Mouse (Mus musculus) intestine, postnatal 0 days (tissue): ENCODE data around the gene Adck2. TPM values are rescaled to one million over a fixed set of nuclear protein-coding genes. Genes with fewer than 3 reads are reported as not detected.

Experiments
- ATAC-seq: fragments of 200-750 bp; cut with Nextera tagmentation; 2 replicates; pipeline ENCODE4 v1.8.0; 2017; ENCODE audit warnings: mild to moderate bottlenecking, moderate TSS enrichment, moderate library complexity
- H3K27ac ChIP-seq: fragments of 300-500 bp; sonication (generic); 2 replicates; pipeline ENCODE4 v1.5.1; 2014; ENCODE audit warnings: mild to moderate bottlenecking, low read depth, low read length, moderate library complexity
- H3K27me3 ChIP-seq: fragments of 300-500 bp; sonication (generic); replicated peaks from 2 replicates; pipeline ENCODE4 v1.6.1; 2014; ENCODE audit warnings: low read length, mixed read lengths; ENCODE audit not compliant: control insufficient read depth, insufficient read depth
- H3K36me3 ChIP-seq: fragments of 300-500 bp; sonication (generic); 2 replicates; pipeline ENCODE4 v1.6.1; 2014; ENCODE audit warnings: mild to moderate bottlenecking, moderate library complexity; ENCODE audit not compliant: control insufficient read depth, insufficient read depth
- H3K4me1 ChIP-seq: fragments of 300-500 bp; sonication (generic); replicated peaks from 2 replicates; pipeline ENCODE4 v1.6.1; 2014; ENCODE audit warnings: antibody characterized with exemption, low read length, mixed read lengths; ENCODE audit not compliant: control insufficient read depth, insufficient read depth
- H3K4me2 ChIP-seq: fragments of 300-500 bp; sonication (generic); replicated peaks from 2 replicates; pipeline ENCODE4 v1.6.1; 2014; ENCODE audit warnings: low read depth, mild to moderate bottlenecking, moderate library complexity
- H3K4me3 ChIP-seq: fragments of 300-500 bp; sonication (generic); 2 replicates; pipeline ENCODE4 v1.5.1; 2014; ENCODE audit warnings: low read depth, low read length
- H3K9ac ChIP-seq: fragments of 300-500 bp; sonication (generic); 2 replicates; pipeline ENCODE4 v1.6.1; 2014; ENCODE audit warnings: mild to moderate bottlenecking, low read depth, low read length
- H3K9me3 ChIP-seq: fragments of 300-500 bp; sonication (generic); 2 replicates; pipeline ENCODE4 v1.6.1; 2016; ENCODE audit warnings: mixed run types; ENCODE audit not compliant: control insufficient read depth
- CTCF ChIP-seq: sonication (generic); IDR thresholded peaks from 2 replicates; pipeline ENCODE4 v1.5.1; 2016; ENCODE audit warnings: low read depth, mild to moderate bottlenecking, control low read depth, antibody characterized with exemption, moderate library complexity
- WGBS: fragments of 180-500 bp; shearing (Covaris S2); extraction: QIAGEN DNeasy Blood & Tissue Kit; methylation state at CpG from one replicate; pipeline ENCODE4 v1.1.7; 2014; 5-methylcytosine and 5-hydroxymethylcytosine counted together
- polyA plus RNA-seq: library from polyadenylated mRNA; unstranded; fragments of >200 nt; fragmentation: Nextera tagmentation; extraction: Ambion mirVana; gene quantifications from 2 replicates; pipeline ENCODE4 v1.2.1, GENCODE M21; 2015

The Adck2 gene
- polyA plus RNA-seq = 18.0 and 19.4 TPM in 2 replicates

- WGBS = under 1% methylated on average over 49 of the region's 49 CpGs
These were observed at the start of gene Adck2 for GRCm38 (mm10) chr6:39573791-39574554. Adck2 (plus strand) TSS chr6:39573873.

GRCm38 (mm10) chr6:39526797-39527196 is 46.9 kb upstream of the Adck2 start:
- H3K27me3 ChIP-seq = no peaks in the 10 kb centered on the region
- H3K9ac ChIP-seq = no peak overlapping the region
- no peak for ATAC-seq
- H3K36me3 ChIP-seq = no peaks in the 10 kb centered on the region
- H3K27ac ChIP-seq = no peak overlapping the region
- no peaks in the 10 kb centered on the region for H3K9me3 ChIP-seq
- TF ChIP-seq CTCF = no peak
- 79% methylated on average over 10 of the region's 10 CpGs for WGBS
- H3K4me3 ChIP-seq = no peak overlapping the region
- no peaks in the 10 kb centered on the region for H3K4me1 ChIP-seq
- H3K4me2 ChIP-seq = no peak overlapping the region

More at GRCm38 (mm10) chr6:39573791-39574554, at the start of gene Adck2:
- Histone ChIP-seq H3K27ac (peak within 1 kb of the TSS; percentile 87), H3K27me3 (no peaks in the 10 kb centered on the region), H3K36me3 (peaks cover 18% of the 10 kb centered on the region), H3K4me1 (0 out of 2 replicates have a peak, but pooled peaks cover 5% of the 10 kb centered on the region), H3K4me2 (peak within 1 kb of the TSS; percentile 84), H3K4me3 (peak within 1 kb of the TSS; percentile 83), H3K9ac (peak within 1 kb of the TSS; percentile 85), H3K9me3 (no peaks in the 10 kb centered on the region)
- ATAC-seq = peak; percentile 89
- TF ChIP-seq CTCF = peak; percentile 60

- WGBS = 82% methylated on average over 7 of the region's 7 CpGs
- H3K4me3 ChIP-seq = no peak overlapping the region
- ATAC-seq = peak; percentile 19; the same call in 1 of the 2 replicates
- H3K27me3 ChIP-seq = no peaks in the 10 kb centered on the region
- no peak overlapping the region for H3K9ac ChIP-seq
- H3K9me3 ChIP-seq = no peaks in the 10 kb centered on the region
- H3K27ac ChIP-seq = no peak overlapping the region
- no peak for TF ChIP-seq CTCF
- no peak overlapping the region for H3K4me2 ChIP-seq
- no peaks in the 10 kb centered on the region for H3K36me3 ChIP-seq
- no peaks in the 10 kb centered on the region for H3K4me1 ChIP-seq
These were observed 46.3 kb upstream of the Adck2 start for GRCm38 (mm10) chr6:39527337-39527784.

- ATAC-seq = no peak
- no peak for TF ChIP-seq CTCF
- Histone ChIP-seq H3K4me3 (no peak overlapping the region), H3K9me3 (no peaks in the 10 kb centered on the region), H3K27me3 (no peaks in the 10 kb centered on the region), H3K4me2 (no peak overlapping the region), H3K36me3 (no peaks in the 10 kb centered on the region), H3K9ac (no peak overlapping the region), H3K4me1 (no peaks in the 10 kb centered on the region), H3K27ac (no peak overlapping the region)
- 70% methylated on average over 4 of the region's 4 CpGs for WGBS
These were observed 45.9 kb upstream of the Adck2 start for GRCm38 (mm10) chr6:39527811-39528210.

- no peak for TF ChIP-seq CTCF
These were observed 44.8 kb upstream of the Adck2 start for GRCm38 (mm10) chr6:39528671-39529535.

GRCm38 (mm10) chr6:39534944-39535343 is 38.7 kb upstream of the Adck2 start:
- no peak for TF ChIP-seq CTCF
- no peaks in the 10 kb centered on the region for H3K27me3 ChIP-seq
- no peak for ATAC-seq
- H3K9me3 ChIP-seq = no peaks in the 10 kb centered on the region
- no peak overlapping the region for H3K4me2 ChIP-seq
- H3K4me1 ChIP-seq = no peaks in the 10 kb centered on the region; the same call in 1 of the 2 replicates
- H3K27ac ChIP-seq = no peak overlapping the region
- no peak overlapping the region for H3K9ac ChIP-seq
- no peaks in the 10 kb centered on the region for H3K36me3 ChIP-seq
- no peak overlapping the region for H3K4me3 ChIP-seq

More at GRCm38 (mm10) chr6:39528671-39529535, 44.8 kb upstream of the Adck2 start:
- no peak for ATAC-seq
- no peaks in the 10 kb centered on the region for H3K27me3 ChIP-seq
- H3K4me1 ChIP-seq = no peaks in the 10 kb centered on the region
- WGBS = 50% methylated on average over 12 of the region's 12 CpGs
- no peaks in the 10 kb centered on the region for H3K9me3 ChIP-seq
- H3K27ac ChIP-seq = 0 out of 2 replicates have a peak overlapping the region, but pooled peaks have one; percentile 3
- H3K4me3 ChIP-seq = no peak overlapping the region
- H3K4me2 ChIP-seq = no peak overlapping the region
- no peaks in the 10 kb centered on the region for H3K36me3 ChIP-seq
- H3K9ac ChIP-seq = no peak overlapping the region
